Mouse (Mus musculus) ovary, postnatal 10 days (tissue): ENCODE measurements around the gene Ucp2.

ENCODE experiments used
- DNase-seq: peaks from one replicate; pipeline ENCODE4 v3.0.0; 2022; ENCODE audit warnings: low spot score

The Ucp2 gene

DNA sequence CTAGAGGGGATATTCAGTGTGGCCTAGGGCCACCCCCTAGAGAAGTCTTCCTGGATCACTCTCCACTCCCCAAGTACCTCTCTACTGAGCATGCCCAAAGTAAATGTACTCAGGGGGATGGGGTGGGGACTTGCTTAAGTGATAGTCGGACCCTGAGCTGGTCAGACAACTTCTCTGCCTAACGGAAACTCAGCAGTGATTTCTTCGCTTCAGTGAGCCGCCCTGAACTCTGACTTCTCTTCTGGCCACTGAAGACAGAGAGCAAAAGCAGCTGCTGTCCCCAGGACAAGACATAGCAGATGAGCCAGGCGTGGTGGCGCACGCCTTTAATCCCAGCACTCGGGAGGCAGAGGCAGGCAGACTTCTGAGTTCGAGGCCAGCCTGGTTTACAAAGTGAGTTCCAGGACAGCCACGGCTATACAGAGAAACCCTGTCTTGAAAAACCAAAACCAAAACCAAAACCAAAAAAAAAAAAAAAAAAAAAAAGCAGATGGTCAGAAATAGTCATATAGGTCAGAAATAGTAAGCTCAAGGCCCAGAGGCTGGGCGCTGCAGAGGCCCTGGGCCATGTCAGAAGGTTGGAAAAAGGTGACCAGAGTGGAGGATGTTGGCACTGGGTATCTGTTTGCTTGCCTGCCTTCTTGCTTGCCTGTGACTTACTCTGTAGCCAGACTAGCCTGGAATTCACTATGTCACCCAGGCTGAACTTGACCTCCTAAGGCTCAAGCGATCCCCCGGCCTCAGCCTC, 11.8 kb downstream of the Ucp2 start:
- DNase-seq: no peak

- no peak for DNase-seq
These were observed 13.4 kb downstream of the Ucp2 start for GRCm38 (mm10) chr7:100506494-100506893.

- DNase-seq: no peak
These were observed 15.5 kb downstream of the Ucp2 start for GRCm38 (mm10) chr7:100508670-100509069.

GRCm38 (mm10) chr7:100511602-100512001, 18.5 kb downstream of the Ucp2 start:
- DNase-seq: no peak

DNA sequence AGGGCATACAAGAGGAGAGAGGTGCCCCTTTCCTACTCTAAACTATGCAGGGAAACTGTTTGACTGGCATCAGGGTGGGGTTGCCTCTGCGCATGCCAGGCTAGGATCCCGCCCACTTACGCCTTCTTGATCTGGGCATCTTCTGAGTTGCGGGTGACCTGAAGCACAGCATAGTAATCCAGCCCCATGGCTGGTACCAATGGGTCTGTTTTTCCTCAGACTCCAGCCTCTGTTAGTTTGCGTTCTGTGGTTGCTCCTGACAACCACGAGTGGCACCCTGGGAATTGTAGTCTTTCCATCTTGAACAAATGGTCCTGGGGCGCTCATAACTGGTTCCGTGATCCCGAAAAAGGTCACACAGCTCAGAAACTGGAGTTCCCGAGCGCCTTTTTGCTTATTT, 21.4 kb downstream of the Ucp2 start, which contains the start of gene Dnajb13:
Gene Dnajb13 (minus strand): TSS at position 388 of the 400 bp plus-strand sequence.
- no peak for DNase-seq

DNA sequence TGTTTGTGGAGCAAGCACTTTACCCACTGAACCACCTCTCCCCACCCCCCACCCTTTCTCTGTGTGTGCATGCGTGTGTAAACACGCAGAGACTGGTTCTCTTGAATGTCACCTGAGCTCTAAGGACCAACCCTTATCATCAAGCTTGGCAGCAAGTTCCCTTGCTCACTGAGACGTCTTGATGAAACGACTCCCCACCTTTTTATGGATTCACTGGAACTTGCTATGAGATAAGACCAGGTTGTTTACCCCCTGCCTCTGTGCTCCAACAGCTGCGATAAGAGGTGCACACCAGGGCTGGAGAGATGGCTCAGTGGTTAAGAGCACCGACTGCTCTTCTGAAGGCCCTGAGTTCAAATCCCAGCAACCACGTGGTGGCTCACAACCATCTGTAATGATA, 27.1 kb downstream of the Ucp2 start:
- no peak for DNase-seq

DNA sequence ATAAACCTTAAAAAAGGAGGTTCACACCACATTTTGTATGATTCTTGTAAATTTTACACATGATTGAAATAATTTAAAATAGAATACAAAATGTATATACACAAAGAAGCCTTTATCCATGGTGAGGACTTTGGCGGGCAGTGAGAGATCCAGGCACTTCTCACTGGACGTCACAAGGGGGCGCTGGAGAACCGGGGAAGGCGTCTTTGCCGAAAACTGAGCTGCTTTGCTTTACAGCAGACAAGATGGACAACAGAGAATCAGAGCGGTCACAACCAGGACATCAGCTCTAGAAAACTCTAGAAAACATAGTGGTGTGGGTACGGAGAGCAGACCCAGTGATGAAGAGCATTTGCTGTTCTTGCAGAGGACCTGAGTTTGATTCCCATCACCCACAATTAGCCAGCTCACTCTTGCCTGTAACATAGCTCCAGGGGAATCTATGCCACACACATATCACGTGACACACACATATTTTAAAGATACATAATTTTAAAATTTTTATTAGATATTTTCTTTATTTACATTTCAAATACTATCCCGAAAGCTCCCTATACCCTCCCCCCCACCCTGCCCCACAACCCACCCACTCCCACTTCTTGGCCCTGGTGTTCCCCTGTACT, 27.6 kb downstream of the Ucp2 start:
- peak; percentile 73 for DNase-seq

DNA sequence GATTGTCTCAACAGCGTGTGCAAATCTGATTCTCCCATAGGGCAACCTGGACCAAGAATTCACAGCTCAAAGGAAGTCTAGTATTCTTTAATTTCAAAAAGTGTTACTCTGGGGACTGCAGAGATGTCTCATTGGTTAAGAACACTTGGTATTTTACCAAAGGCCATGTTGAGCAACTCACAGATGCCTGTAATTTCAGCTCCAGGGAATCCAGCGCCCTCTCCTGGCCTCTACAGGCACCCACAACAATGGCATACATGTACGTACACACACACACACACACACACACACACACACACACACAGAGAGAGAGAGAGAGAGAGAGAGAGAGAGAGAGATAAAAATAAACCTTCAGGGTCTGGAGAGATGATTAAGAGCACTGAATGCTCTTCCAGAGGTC, 29.1 kb downstream of the Ucp2 start:
- DNase-seq: no peak

GRCm38 (mm10) chr7:100524669-100525068, 31.5 kb downstream of the Ucp2 start:
- DNase-seq: no peak

DNA sequence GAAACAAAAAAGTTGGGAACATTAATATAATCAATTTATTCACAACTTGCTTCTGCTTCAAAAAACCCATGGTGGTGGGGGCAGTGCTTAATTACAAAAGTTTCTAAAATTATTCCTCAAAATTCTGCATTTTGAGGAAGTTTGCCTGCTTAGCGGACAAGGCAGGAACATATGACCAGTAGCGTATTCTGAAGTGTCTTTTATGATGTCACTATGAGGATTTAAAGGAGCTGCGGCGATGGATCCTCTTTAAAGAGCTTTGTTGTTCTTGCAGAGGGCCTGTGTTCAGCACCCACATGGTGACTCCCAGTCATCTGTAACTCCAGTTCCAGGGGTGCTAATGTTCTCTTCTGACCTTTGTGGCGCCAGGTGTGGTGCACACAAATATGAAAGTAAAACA, 37.6 kb downstream of the Ucp2 start:
- no peak for DNase-seq

DNA sequence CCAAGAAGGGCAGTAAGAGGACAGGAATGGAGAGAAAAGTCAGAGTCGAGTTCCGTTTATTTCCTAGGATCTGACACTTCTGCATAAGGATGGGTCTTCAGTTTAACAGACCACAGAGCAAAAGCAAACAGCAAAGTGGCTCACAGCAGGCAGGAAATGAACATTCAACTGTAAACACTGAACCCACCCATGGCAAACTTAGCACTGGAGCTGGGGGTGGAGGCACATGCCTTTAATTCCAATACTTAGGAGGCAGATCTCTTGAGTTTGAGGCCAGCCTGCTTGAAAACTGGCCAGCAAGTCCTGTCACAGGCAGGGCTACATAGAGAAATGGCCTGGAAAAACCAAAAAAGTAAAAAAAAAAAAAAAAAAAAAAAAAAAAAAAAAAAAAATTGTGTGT, 40.4 kb downstream of the Ucp2 start:
- DNase-seq: no peak

DNA sequence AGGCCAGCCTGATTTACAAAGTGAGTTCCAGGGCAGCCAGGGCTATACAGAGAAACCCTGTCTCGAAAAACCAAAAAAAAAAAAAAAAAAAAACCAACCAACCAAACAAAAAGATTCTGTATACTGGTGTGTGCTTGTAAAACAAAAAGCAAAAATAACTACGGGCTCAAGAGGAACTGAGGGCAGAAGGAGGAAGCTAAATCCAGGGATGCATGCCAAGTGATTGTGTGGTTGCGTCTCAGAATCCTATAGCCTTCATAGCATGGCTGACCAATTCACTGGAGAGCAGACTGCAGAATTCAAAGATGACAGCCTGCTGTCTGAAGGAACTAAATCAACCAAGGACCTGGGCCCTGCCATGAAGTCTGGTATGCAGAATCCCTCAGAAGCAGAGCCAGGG, 41.1 kb downstream of the Ucp2 start:
- DNase-seq: no peak

GRCm38 (mm10) chr7:100535831-100536230, 42.7 kb downstream of the Ucp2 start:
- no peak for DNase-seq

DNA sequence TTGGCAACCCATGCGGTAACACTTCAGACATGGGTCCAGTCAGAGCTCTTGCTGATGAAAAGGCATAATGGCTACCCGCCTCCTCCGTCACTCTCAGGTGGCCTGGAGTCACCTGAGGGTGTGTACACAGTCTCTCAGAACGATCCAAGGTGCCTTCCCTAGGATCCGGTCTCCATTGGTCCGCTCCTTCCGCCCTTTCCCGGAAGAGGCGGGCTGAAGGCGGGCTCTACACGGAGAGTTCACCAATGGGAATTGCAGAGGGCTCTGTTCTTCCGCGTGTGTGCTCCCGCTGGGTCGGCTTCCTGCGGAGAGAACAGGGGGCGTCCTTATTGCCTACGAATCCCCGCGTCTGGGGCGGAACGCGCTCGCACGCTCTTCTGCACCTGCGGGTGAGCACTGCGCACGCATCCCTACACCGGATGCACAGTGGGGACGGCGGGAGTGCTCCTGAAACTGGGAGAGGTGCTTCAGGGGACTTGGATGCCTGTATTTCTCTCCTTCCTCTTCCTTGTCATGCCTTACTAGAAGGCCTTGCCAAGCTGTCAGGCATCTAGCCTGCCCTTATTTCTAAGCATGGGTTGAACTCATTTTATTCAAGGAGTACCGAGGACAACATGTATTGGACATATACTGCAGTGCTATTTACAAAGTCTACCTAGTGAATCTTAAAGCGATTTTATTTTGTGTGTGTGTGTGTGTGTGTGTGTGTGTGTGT, 43.8 kb downstream of the Ucp2 start, which contains the start of gene Coa4:
Gene Coa4 (plus strand): TSS at position 268 of the 715 bp plus-strand sequence.
- DNase-seq: peak; percentile 45

GRCm38 (mm10) chr7:100537519-100537902, 44.4 kb downstream of the Ucp2 start:
- no peak for DNase-seq

- DNase-seq: no peak
These were observed 46.4 kb downstream of the Ucp2 start for GRCm38 (mm10) chr7:100539516-100539915.

- no peak for DNase-seq
These were observed 51.3 kb downstream of the Ucp2 start for GRCm38 (mm10) chr7:100544437-100544836.

- no peak for DNase-seq
These were observed 54.5 kb downstream of the Ucp2 start for GRCm38 (mm10) chr7:100547631-100548030.

DNA sequence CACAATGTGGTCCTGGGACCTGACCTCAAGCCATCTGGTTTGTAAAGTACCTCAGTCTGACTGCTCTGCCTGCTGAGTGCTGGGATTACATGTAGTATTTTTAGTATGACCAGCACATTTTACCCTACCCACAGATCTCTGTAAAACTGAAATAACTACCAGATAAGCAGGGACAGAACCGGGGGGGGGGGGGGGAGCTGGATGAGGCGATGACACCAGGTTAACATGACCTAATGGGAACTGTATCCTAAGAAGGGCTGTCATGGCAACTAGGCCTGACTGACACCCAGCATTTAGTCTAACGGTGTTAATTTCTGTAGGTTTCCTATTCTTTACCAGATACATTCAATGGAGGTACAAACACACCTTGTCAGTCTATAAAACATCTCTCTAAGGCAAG, 56.7 kb downstream of the Ucp2 start:
- DNase-seq: no peak

- DNase-seq: no peak
These were observed 57.3 kb downstream of the Ucp2 start for GRCm38 (mm10) chr7:100550338-100551007.
